Mouse (Mus musculus) frontal cortex, postnatal 10 days (tissue): ENCODE measurements around the gene Slc35e4.
"Not testable (repeated sequence)": the region's sequence is repeated elsewhere in the genome, so short reads cannot be mapped to it uniquely, and the experiment has no call there.

Experiments
- DNase-seq, 2 experiments: peaks; one replicate each; pipeline ENCODE4 v3.0.0; 2022; ENCODE audit warnings: low spot score in 2 of 2, mixed read lengths in 1 of 2

Slc35e4 gene

GRCm38 (mm10) chr11:3914109-3914840, at the start of gene Slc35e4:
Slc35e4 (minus strand) TSS chr11:3914664.
- peak; percentile 57 to 76 for DNase-seq

DNA sequence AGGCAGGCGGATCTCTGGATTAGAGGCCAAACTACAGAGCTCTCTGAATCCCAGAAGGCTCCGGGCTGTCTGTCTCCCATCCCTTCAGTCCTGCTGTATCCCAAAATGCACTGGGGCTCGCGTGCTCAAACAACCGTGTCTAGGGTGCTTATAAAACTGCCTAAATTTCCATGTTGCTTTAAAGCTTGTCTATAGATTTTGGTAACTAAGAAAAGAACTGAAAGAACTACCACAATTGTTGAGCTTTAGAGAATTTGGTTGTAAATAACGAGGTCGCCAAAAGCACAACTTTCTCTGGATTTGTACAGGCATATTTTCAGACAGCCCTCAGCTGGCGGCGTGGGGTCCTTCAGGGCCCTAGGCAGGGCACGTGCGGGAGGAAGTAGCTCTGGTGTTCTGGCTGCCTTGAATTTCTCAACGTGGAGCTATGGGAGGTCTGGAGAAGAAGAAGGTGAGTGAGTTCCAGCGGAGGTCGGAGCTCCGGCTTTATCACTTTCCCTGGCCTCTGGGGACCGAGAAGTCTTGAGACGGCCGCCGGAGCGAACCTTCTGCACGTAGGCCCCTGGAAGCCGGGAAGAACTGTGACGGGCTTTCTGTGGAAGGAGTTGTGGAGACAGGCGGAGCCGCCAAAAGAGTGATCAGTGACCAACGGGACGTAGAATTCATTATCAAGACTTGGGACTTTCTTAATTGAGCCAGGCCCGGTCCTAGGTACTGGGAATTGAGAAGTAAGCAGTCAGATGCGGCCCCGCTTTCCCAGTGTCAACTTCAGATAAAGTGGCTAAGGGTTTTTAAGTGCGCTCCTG, 49.3 kb upstream of the Slc35e4 start, which contains the start of gene Pes1:
TSS of gene Pes1 (plus strand) at position 366 of the 806 bp plus-strand sequence.
- DNase-seq = peak; percentile 62 to 76

DNA sequence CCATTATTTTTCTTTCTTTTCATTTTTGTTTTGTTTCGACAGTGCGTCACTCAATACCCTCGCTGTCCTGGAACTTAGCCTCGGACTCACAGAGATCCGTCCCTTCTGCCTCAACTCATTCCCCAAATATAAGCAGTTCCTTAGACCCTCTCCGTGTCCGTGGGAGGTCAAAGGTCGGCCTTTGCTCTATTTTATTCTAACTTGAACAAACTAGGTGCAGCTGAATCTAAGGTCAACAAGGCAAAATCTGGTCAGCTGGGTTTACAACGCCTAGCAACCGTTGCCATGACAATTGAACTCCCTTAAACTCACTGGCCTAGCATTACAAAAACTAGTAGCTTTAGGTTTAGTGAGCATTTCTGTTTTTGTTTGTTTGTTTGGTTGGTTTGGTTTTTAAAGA, 48.7 kb upstream of the Slc35e4 start:
- no peak for DNase-seq

DNA sequence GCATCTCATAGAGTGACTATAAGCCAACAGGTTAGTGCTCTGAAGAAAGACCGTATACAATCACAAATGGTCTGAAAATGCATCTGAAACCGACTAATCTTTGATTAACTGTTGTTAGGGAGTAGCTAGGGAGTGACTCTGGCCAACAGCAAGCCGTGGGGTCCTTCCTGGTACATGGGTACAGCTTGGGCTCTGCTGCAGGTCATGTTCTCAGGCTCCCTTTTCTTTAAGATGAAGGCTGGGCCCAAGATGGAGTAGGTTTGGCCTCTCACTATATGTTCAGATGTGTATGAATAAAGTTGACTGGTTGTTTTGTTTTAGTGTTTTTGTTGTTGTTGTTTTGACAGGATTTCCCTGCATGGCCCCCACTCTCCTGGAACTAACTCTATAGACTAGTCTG, 47.3 kb upstream of the Slc35e4 start:
- no peak for DNase-seq

- DNase-seq = no peak
Measured at GRCm38 (mm10) chr11:3960901-3961300, 46.4 kb upstream of the Slc35e4 start.

GRCm38 (mm10) chr11:3955371-3955770, 40.9 kb upstream of the Slc35e4 start:
- DNase-seq = not testable (repeated sequence)

GRCm38 (mm10) chr11:3954876-3955275, 40.4 kb upstream of the Slc35e4 start:
- DNase-seq = not testable (repeated sequence)

DNA sequence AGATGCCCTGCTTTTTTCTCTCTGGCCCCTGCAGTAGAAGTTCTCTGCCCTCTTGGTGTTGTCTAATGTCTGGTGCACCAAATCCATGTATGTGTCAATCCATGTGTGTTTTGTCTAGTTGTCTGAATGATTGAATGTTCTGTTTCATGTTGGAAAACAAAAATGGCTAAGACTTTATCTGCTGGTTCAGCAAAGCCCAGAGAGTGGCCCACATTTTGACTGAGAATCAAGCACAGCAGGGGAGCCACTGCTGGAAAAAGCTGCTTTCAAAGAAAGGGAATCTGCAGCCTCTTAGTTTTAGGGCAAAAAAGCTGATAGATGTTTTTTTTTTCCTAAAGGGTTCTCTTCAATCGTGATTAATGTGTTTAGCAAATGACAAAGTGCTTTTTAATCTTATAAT, 31.9 kb upstream of the Slc35e4 start:
- DNase-seq = no peak

DNA sequence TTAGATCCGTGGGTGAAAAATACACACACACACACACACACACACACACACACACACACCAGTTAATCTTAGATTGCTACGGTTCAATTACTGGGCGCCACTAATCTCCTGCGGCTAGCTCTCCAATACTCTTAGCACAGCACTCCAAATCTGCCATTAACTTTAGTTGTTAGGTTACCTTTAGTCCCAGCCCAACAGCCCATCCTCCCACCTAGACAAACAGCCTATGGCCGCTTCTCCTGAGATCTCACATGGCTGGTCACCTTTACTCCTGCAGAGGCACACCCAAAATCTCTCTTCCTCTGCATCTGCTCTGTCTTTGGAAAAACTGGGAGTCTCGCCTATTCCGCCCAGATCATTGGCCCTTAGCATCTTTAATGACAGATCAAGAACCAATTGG, 26.9 kb upstream of the Slc35e4 start:
- no peak for DNase-seq

- no peak for DNase-seq
Measured at GRCm38 (mm10) chr11:3937321-3937874, 22.9 kb upstream of the Slc35e4 start.

GRCm38 (mm10) chr11:3936318-3936717, 21.9 kb upstream of the Slc35e4 start:
- DNase-seq = no peak

DNA sequence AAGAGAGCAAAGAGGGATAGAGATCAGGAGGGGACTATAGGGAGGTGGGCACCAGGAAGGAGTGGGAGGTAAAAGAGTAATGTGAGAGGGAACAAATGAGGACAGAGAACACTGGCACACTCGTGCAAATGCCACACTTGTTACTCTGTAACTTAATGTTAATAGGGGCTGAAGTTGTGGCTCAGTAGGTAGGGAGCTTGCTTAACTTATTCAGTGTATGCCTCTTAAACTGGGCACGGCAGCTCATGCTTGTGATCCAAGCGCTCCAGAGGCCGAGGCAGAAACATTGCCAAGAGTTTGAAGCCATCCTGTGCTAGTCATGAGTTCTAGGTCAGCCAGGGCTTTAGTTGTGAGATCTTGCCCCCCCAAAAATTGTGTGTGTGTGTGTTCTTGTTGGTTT, 20.7 kb upstream of the Slc35e4 start:
- no peak for DNase-seq

DNA sequence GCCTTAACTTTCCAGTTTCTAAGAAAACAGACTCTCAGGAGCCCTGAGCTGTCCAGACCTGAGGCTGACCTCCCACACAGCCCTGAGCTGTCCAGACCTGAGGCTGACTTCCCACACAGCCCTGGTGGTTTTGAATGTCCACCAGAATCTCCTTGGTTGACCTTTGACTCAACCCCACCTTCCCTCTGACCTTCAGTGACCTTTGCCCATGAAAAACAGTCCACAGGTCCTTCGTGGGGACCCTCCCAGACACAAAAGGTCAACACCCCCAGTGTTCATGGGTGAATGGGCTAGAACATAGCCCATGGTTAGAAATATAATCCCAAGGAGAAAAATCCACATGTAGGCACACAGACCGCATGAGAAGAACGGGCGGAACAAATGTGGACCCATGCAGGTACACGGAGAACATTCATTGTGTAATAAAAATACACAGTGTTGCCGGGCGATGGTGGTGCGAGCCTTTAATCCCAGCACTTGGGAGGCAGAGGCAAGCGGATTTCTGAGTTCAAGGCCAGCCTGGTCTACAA, 19.4 kb upstream of the Slc35e4 start:
- DNase-seq = no peak

- DNase-seq = peak; percentile 51 to 63
Measured at GRCm38 (mm10) chr11:3931511-3932211, 17.2 kb upstream of the Slc35e4 start, which contains the start of gene Tcn2. Tcn2 (minus strand) TSS chr11:3932159.

DNA sequence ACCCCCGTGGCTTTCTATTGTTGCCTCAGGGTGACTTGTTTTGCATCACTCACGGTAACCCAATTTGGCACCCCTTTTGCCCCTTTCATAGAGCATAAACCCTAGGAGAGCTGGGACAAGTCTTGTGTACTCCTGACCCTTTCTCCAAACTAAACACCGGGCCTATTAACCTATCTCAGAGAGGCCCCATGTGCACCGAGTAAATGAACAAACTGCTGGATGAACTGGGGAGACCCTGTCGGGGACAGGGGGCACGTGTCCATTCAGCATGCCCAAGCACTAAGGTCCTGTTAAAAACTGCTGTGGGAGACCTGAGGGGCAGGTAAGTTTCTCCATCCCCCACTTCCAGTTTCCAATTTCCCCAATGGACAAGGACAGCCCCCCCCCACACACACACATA, 16.5 kb upstream of the Slc35e4 start:
- peak in 1 of 2 experiments; percentile 1 for DNase-seq

DNA sequence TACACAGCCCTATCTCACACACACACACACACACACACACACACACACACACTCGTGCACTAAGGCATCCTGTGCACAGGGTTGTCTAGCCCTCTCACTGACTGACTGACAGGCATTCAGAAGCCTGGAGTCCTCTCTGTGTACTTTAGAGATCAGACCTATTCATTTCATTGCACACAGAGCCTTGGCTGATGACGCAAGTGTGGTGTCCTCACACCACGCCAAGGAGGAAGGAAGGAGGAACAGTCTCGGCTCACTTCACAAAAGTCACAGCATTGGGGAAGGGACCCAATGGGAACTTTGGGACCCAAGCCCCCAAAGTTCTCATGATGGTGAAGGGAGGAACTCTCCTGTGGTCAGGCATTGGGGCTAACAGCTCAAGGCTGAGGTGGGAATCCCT, 15.6 kb upstream of the Slc35e4 start:
- DNase-seq = peak in 1 of 2 experiments; percentile 3

GRCm38 (mm10) chr11:3925916-3926315, 11.5 kb upstream of the Slc35e4 start:
- no peak for DNase-seq

- DNase-seq = no peak
Measured at GRCm38 (mm10) chr11:3922731-3923130, 8.3 kb upstream of the Slc35e4 start.

DNA sequence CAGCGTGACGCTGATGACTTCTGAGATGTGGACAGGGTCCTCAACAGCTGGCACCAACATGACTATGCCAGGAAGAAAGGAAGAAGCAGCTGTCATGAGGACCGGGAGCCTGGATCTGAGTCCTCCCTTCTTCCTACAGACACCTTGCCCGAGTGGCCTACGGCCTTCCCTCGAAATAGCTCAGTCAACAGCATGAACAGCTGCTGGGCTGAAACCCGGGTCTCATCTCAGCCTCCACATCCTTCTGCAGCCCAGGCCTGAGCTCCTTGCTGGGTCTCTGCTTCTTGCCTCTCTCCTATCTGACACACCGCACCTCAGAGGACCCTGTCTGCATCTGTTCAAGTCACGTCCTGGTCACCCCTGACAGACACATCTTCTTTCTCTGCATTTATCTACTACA, 7.7 kb upstream of the Slc35e4 start:
- DNase-seq = no peak

DNA sequence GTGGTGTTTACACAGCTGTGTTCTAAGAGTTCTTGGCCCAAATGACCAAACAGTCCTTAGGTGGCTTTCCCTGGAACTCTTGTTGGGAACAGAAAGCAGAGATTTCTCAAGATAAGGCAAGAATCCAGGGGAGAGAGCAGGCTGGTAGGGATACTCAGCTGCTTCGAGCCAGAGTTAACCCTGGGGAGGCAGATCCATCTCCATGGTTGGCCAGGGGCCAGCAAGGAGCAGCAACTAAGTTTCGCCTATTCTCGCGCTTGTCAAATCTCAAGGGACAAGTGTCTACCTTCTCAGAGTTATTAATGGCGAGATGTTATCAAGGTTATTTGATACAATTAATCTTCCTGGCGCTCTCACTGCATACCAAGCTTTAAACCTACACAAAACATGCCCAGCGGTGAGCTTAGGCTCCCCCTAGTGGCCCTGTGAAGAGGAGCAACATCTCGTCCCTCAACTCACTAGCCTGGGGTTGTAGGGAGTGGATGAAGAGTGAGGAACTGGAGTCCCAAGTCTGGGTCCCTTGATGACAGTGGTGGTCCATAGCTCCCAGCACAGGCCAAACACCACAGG, 6.9 kb upstream of the Slc35e4 start:
- peak in 1 of 2 experiments; percentile 40 for DNase-seq

DNA sequence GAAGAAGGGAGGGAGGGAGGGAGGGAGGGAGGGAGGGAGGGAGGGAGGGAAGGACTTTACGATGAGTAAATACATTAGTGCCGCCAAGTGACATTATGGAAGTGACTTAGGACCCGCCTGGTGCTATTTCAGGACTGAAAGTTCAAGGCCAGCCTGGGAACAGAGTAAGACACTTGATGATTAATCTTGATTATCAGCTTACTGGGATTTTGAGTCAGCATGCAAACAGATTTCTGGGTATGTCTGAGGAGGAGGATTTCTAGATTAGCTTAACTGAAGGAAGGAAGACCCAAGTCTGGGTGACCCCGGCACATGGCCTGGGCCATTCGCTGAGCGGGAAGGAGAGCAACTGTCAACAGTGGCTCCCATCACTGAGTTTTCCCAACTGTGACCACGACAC, 6.0 kb upstream of the Slc35e4 start:
- DNase-seq = no peak
